Mouse (Mus musculus): ENCODE results near the gene Atf3. TPM values are rescaled to one million over a fixed set of nuclear protein-coding genes. Genes with fewer than 3 reads are reported as not detected.

Atf3 gene
- total and polyA plus RNA-seq, 2 experiments, result 0.55 to 0.81 TPM

GRCm38 (mm10) chr1:191122744-191123143 is 95.1 kb downstream of the Atf3 start:
- DNase-seq (ENCODE audit: extremely low read depth, low read depth, low spot score), result peak; percentile 27
- no peaks in the 10 kb centered on the region for H3K36me3 ChIP-seq (ENCODE audit: control insufficient read depth, insufficient read depth, low read length)
- H3K4me3 ChIP-seq (ENCODE audit: insufficient read depth, low read depth, low read length), result no peak overlapping the region
- peaks cover 1% of the 10 kb centered on the region; the same call in 1 of the 2 replicates for H3K4me1 ChIP-seq (ENCODE audit: control insufficient read depth, insufficient read depth, low read length)
- no peak for TF ChIP-seq POLR2A (IDR thresholded peaks at IDR 0.05; ENCODE audit: extremely low read depth, insufficient read depth, low read length)
- no peak for TF ChIP-seq CTCF (IDR thresholded peaks at IDR 0.05; ENCODE audit: low read depth, low read length)
- H3K79me2 ChIP-seq (ENCODE audit: control insufficient read depth, insufficient read depth, low read length), result no peaks in the 10 kb centered on the region
- H3K9ac ChIP-seq (ENCODE audit: low read depth, low read length), result no peak overlapping the region
- 57% methylated on average over 3 of the region's 3 CpGs for WGBS
- H3K27ac ChIP-seq (replicated peaks; ENCODE audit: insufficient read depth, low read depth, low read length), result no peak overlapping the region
- H3K27me3 ChIP-seq (ENCODE audit: control insufficient read depth, insufficient read depth, low read length), result no peaks in the 10 kb centered on the region

Other genes starting within 250 kb of the Atf3 start
- gene Vash2, start 238.7 kb downstream of the Atf3 start, total RNA-seq (2014; rRNA removed), result under 0.01 TPM in 1 of 2 replicates, not detected in the other
- gene Vash2, start 238.7 kb downstream of the Atf3 start, polyA plus RNA-seq (2012; rRNA removed), result not detected in 2 replicates
- 4.0 and 4.1 TPM in 2 replicates for gene Flvcr1, start 191.9 kb downstream of the Atf3 start, total RNA-seq (2014; rRNA removed)
- 2.1 and 2.7 TPM in 2 replicates for gene Flvcr1, start 191.9 kb downstream of the Atf3 start, polyA plus RNA-seq (2012; rRNA removed)
- gene Spata45, start 181.4 kb downstream of the Atf3 start, total RNA-seq (2014; rRNA removed), result not detected in 2 replicates
- gene Spata45, start 181.4 kb downstream of the Atf3 start, polyA plus RNA-seq (2012; rRNA removed), result not detected in 2 replicates
- gene Tatdn3, start 155.1 kb downstream of the Atf3 start, total RNA-seq (2014; rRNA removed), result 9.3 and 16.3 TPM in 2 replicates
- gene Tatdn3, start 155.1 kb downstream of the Atf3 start, polyA plus RNA-seq (2012; rRNA removed), result 5.0 and 9.4 TPM in 2 replicates
- gene Nsl1, start 155.0 kb downstream of the Atf3 start, total RNA-seq (2014; rRNA removed), result 0.34 and 0.46 TPM in 2 replicates
- gene Nsl1, start 155.0 kb downstream of the Atf3 start, polyA plus RNA-seq (2012; rRNA removed), result 0.04 and 0.11 TPM in 2 replicates
- 1.6 and 2.2 TPM in 2 replicates for gene Batf3, start 120.2 kb downstream of the Atf3 start, total RNA-seq (2014; rRNA removed)
- gene Batf3, start 120.2 kb downstream of the Atf3 start, polyA plus RNA-seq (2012; rRNA removed), result 2.5 and 2.9 TPM in 2 replicates
- not detected in 2 replicates for gene Fam71a, start 53.2 kb downstream of the Atf3 start, total RNA-seq (2014; rRNA removed)
- not detected in 2 replicates for gene Fam71a, start 53.2 kb downstream of the Atf3 start, polyA plus RNA-seq (2012; rRNA removed)
- 21.0 and 24.3 TPM in 2 replicates for gene Nenf, start 100.2 kb upstream of the Atf3 start, total RNA-seq (2014; rRNA removed)
- 22.2 and 31.5 TPM in 2 replicates for gene Nenf, start 100.2 kb upstream of the Atf3 start, polyA plus RNA-seq (2012; rRNA removed)
- gene Tmem206, start 107.9 kb upstream of the Atf3 start, total RNA-seq (2014; rRNA removed), result 1.0 and 1.9 TPM in 2 replicates
- 1.4 and 1.5 TPM in 2 replicates for gene Tmem206, start 107.9 kb upstream of the Atf3 start, polyA plus RNA-seq (2012; rRNA removed)
- gene Ppp2r5a, start 185.2 kb upstream of the Atf3 start, total RNA-seq (2014; rRNA removed), result 149 and 170 TPM in 2 replicates
- gene Ppp2r5a, start 185.2 kb upstream of the Atf3 start, polyA plus RNA-seq (2012; rRNA removed), result 75.3 and 80.3 TPM in 2 replicates